ENCODE assay signal across 1 mouse cellular context in the genomic region with DNA sequence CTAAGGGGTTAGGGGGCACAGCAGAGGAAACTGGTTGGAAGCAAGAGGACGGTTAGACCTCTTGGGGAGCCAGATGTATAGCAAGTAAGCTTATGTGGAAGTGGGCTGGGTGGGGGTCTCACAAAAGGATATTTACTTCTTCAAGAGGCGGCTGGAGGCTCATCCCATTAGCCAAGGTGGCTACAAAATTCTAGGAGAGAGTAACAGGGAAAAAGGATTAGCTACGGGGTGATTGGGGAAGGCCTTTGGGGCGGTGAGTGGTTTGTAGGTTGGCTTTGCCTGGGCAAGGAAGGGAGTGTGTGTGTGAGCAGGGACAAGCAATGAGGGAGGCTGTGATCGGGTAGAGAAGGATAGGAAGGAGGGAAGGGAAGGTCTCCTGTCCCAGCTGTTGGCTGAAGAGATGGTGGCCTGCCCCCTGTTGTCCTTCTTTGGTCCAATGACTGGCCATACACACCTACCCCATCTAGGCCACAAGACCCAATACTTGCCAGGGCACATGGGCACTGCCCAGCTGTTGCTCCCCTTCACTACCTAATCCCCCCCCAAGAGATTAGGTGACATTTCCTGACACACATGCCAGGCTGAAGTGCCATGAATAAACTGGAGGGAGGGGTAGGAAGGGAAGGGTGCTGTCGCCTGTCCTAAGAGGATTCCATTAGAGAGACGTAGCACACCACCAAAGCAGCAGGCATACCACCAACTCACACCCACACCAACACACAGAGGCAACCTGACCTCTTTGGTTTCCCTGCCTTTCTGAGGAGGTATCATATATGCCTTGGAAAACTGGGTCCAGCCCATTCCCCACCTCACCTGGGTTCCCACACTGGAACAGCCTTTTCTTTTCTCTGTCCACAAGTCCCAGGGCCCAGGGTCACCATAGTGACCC.
TF ChIP-seq lines count a peak whose summit lies in the region.

No protein-coding gene starts in this region.

TF ChIP-seq in MEL, 35 proteins besides CTCF, POLR2A, EP300 and RAD21:
- no peak for TF ChIP-seq SIN3A (IDR thresholded peaks at IDR 0.05; ENCODE audit: low read length)
- TF ChIP-seq POLR2AphosphoS5 (IDR thresholded peaks at IDR 0.05; ENCODE audit: borderline replicate concordance, low read depth, low read length), result no peak
- TF ChIP-seq ZKSCAN1 (IDR thresholded peaks at IDR 0.05; ENCODE audit: low read depth, low read length), result no peak
- no peak for TF ChIP-seq MYB (IDR thresholded peaks at IDR 0.05; ENCODE audit: low read depth, low read length)
- TF ChIP-seq ETS1 (IDR thresholded peaks at IDR 0.05; ENCODE audit: low read depth, low read length), result no peak
- TF ChIP-seq TBP (IDR thresholded peaks at IDR 0.05; ENCODE audit: low read depth, low read length), result no peak
- TF ChIP-seq POLR2AphosphoS2 (IDR thresholded peaks at IDR 0.05; ENCODE audit: low read length), result no peak
- no peak for TF ChIP-seq MAFK (IDR thresholded peaks at IDR 0.05; ENCODE audit: borderline replicate concordance, low read depth, low read length)
- no peak for TF ChIP-seq SMC3 (IDR thresholded peaks at IDR 0.05; ENCODE audit: low read depth, low read length)
- TF ChIP-seq USF2 (IDR thresholded peaks at IDR 0.05; ENCODE audit: borderline replicate concordance in 1 of 2, insufficient read depth in 1 of 2, low read depth in 1 of 2, low read length in 2 of 2), result no peak
- no peak for TF ChIP-seq CHD1 (IDR thresholded peaks at IDR 0.05; ENCODE audit: low read depth, low read length)
- TF ChIP-seq USF1 (IDR thresholded peaks at IDR 0.05; ENCODE audit: low read depth, low read length), result no peak
- TF ChIP-seq MEF2A (IDR thresholded peaks at IDR 0.05; ENCODE audit: extremely low read depth, insufficient replicate concordance, low read depth, low read length, poor library complexity, severe bottlenecking), result no peak
- no peak for TF ChIP-seq NELFE (IDR thresholded peaks at IDR 0.05; ENCODE audit: low read depth, low read length)
